Mouse (Mus musculus) small intestine, adult 2 months (tissue): Measurements from ENCODE around the gene Ptprk.

ENCODE experiments used
- CTCF ChIP-seq: fragments of 200-500 bp; IDR thresholded peaks from 2 replicates; pipeline ENCODE4 v1.5.1; 2012; ENCODE audit warnings: low read depth, mild to moderate bottlenecking, control low read depth, inconsistent platforms, low read length, moderate library complexity, mixed read lengths; ENCODE audit not compliant: insufficient replicate concordance, insufficient read length; ENCODE audit errors: extremely low read depth
- POLR2A ChIP-seq: fragments of 200-500 bp; IDR thresholded peaks from 2 replicates; pipeline ENCODE4 v1.6.1; 2012; ENCODE audit warnings: low read depth, mild to moderate bottlenecking, control low read depth, inconsistent platforms, low read length, moderate library complexity

GRCm38 (mm10) chr10:28212083-28212482 is 137.5 kb downstream of the Ptprk start:
- TF ChIP-seq POLR2A (no peak), CTCF (no peak)
